ENCODE assay signal across 30 mouse cellular contexts in genomic region chr15:103037579-103037978, GRCm38 (mm10). TPM values are rescaled to one million over a fixed set of nuclear protein-coding genes. Genes with fewer than 3 reads are reported as not detected.
DNase-seq lines count a peak whose midpoint lies in the region; ATAC-seq and TF ChIP-seq lines count a peak whose summit lies in the region.
"Had no signal": no experiment of that assay in that cellular context is flagged by ENCODE, and none has a peak within 500 bp of the region (broad histone marks: within the 10 kb centered on the region; RNA-seq: fewer than 3 reads in every experiment).

No protein-coding gene starts in this region.

- no peaks in the 10 kb centered on the region for H3K9me3 ChIP-seq in intestine, embryonic 14.5 days (ENCODE audit: control insufficient read depth, low read length)
- H3K9me3 ChIP-seq in intestine, embryonic 15.5 days, result no peaks in the 10 kb centered on the region
- no peaks in the 10 kb centered on the region for H3K9me3 ChIP-seq in G1E (replicated peaks)
- no peaks in the 10 kb centered on the region for H3K9me3 ChIP-seq in hindbrain, embryonic 15.5 days
- no peaks in the 10 kb centered on the region for H3K9me3 ChIP-seq in neural tube, embryonic 15.5 days (replicated peaks)
- H3K9me3 ChIP-seq: embryonic facial prominence, embryonic 12.5 days; heart, embryonic 13.5 days; liver, embryonic 13.5 days; midbrain, embryonic 15.5 days had no signal

- H3K4me3 ChIP-seq in intestine, embryonic 14.5 days (ENCODE audit: low read depth, low read length), result no peak overlapping the region
- H3K4me3 ChIP-seq in intestine, embryonic 15.5 days (replicated peaks), result no peak overlapping the region
- H3K4me3 ChIP-seq in G1E (ENCODE audit: low read depth, low read length), result peak overlapping the region; percentile 8; the same call in 1 of the 2 replicates
- H3K4me3 ChIP-seq in hindbrain, embryonic 15.5 days, result peak overlapping the region; percentile 47
- peak overlapping the region; percentile 41; the same call in 1 of the 2 replicates for H3K4me3 ChIP-seq in neural tube, embryonic 15.5 days (replicated peaks)
- no peak overlapping the region for H3K4me3 ChIP-seq in lung, adult 2 months (replicated peaks; ENCODE audit: extremely low read depth, low read depth, low read length)
- H3K4me3 ChIP-seq: embryonic facial prominence, embryonic 12.5 days; heart, adult 2 months; heart, embryonic 13.5 days; liver, embryonic 13.5 days; midbrain, embryonic 15.5 days had no signal

- no peak for TF ChIP-seq POLR2A in lung, adult 2 months (IDR thresholded peaks at IDR 0.05; ENCODE audit: borderline replicate concordance, extremely low read depth, low read depth, low read length)

- no peak for TF ChIP-seq CTCF in G1E (IDR thresholded peaks at IDR 0.05; ENCODE audit: low read depth, low read length)
- no peak for TF ChIP-seq CTCF in lung, adult 2 months (IDR thresholded peaks at IDR 0.05; ENCODE audit: insufficient read depth, low read length)

- peaks cover 49% of the 10 kb centered on the region for H3K4me1 ChIP-seq in intestine, embryonic 14.5 days (replicated peaks; ENCODE audit: control insufficient read depth, insufficient read depth, low read length)
- peaks cover 31% of the 10 kb centered on the region for H3K4me1 ChIP-seq in intestine, embryonic 15.5 days (replicated peaks)
- H3K4me1 ChIP-seq in G1E (ENCODE audit: insufficient read depth, low read depth, low read length), result peaks cover 78% of the 10 kb centered on the region
- H3K4me1 ChIP-seq in hindbrain, embryonic 15.5 days (replicated peaks), result peaks cover 15% of the 10 kb centered on the region
- H3K4me1 ChIP-seq in neural tube, embryonic 15.5 days, result peaks cover 90% of the 10 kb centered on the region
- H3K4me1 ChIP-seq in lung, adult 2 months (ENCODE audit: control insufficient read depth, insufficient read depth, low read length), result no peaks in the 10 kb centered on the region
- H3K4me1 ChIP-seq: embryonic facial prominence, embryonic 12.5 days; liver, embryonic 13.5 days; midbrain, embryonic 15.5 days had no signal

- no peaks in the 10 kb centered on the region for H3K36me3 ChIP-seq in intestine, embryonic 14.5 days (ENCODE audit: control insufficient read depth, insufficient read depth, low read length)
- no peaks in the 10 kb centered on the region for H3K36me3 ChIP-seq in intestine, embryonic 15.5 days
- peaks cover 73% of the 10 kb centered on the region for H3K36me3 ChIP-seq in G1E (replicated peaks)
- H3K36me3 ChIP-seq in hindbrain, embryonic 15.5 days, result no peaks in the 10 kb centered on the region
- H3K36me3 ChIP-seq in neural tube, embryonic 15.5 days, result no peaks in the 10 kb centered on the region
- H3K36me3 ChIP-seq: embryonic facial prominence, embryonic 12.5 days; heart, embryonic 13.5 days; liver, embryonic 13.5 days; midbrain, embryonic 15.5 days had no signal

- H3K27ac ChIP-seq in intestine, embryonic 14.5 days (ENCODE audit: low read depth), result peak overlapping the region; percentile 18; the same call in 1 of the 2 replicates
- H3K27ac ChIP-seq in intestine, embryonic 15.5 days, result no peak overlapping the region
- peak overlapping the region; percentile 87 for H3K27ac ChIP-seq in hindbrain, embryonic 15.5 days (replicated peaks)
- H3K27ac ChIP-seq in neural tube, embryonic 15.5 days (replicated peaks), result peak overlapping the region; percentile 43; the same call in 1 of the 2 replicates
- H3K27ac ChIP-seq: embryonic facial prominence, embryonic 12.5 days; heart, adult 2 months; heart, embryonic 13.5 days; liver, embryonic 13.5 days; midbrain, embryonic 15.5 days had no signal

- no peak overlapping the region for H3K9ac ChIP-seq in intestine, embryonic 14.5 days (ENCODE audit: low read length)
- no peak overlapping the region for H3K9ac ChIP-seq in intestine, embryonic 15.5 days
- H3K9ac ChIP-seq in hindbrain, embryonic 15.5 days, result 0 out of 2 replicates have a peak overlapping the region, but pooled peaks have one; percentile 56
- H3K9ac ChIP-seq in neural tube, embryonic 15.5 days (replicated peaks), result no peak overlapping the region
- H3K9ac ChIP-seq: embryonic facial prominence, embryonic 12.5 days; forebrain, postnatal 0 days; heart, embryonic 13.5 days; liver, embryonic 13.5 days; lung, embryonic 14.5 days; midbrain, embryonic 15.5 days had no signal

- ATAC-seq in intestine, embryonic 14.5 days (replicated peaks; ENCODE audit: low FRiP score, low TSS enrichment, low read depth), result no peak
- no peak for ATAC-seq in intestine, embryonic 15.5 days
- ATAC-seq in G1E (ENCODE audit: extremely low read depth, insufficient number of reproducible peaks, low FRiP score, poor library complexity, severe bottlenecking), result no peak
- no peak for ATAC-seq in hindbrain, embryonic 15.5 days (ENCODE audit: low FRiP score, low read depth)
- ATAC-seq in neural tube, embryonic 15.5 days (ENCODE audit: low FRiP score), result no peak
- ATAC-seq: forebrain, postnatal 0 days; midbrain, embryonic 15.5 days had no signal

- DNase-seq in intestine, embryonic 14.5 days (ENCODE audit: low spot score), result no peak
- no peak for DNase-seq in G1E (ENCODE audit: low spot score)
- DNase-seq in layer of hippocampus, postnatal 36 days, result no peak
- DNase-seq in lung, adult 2 months, result no peak
- no peak for DNase-seq in right cerebral cortex, postnatal 4 days
- DNase-seq: adrenal gland, adult 2 months; cerebellum, adult 18-20 months; cerebellum, postnatal 25 days; forebrain, postnatal 0 days; gastrocnemius, postnatal 36 days; heart, adult 2 months; heart, postnatal 14 days; kidney, adult 8-10 months; kidney, postnatal 14 days; liver, embryonic 13.5 days; lung, embryonic 14.5 days; lung, postnatal 4 days; right cerebral cortex, postnatal 25 days had no signal

- peak overlapping the region; percentile 64; the same call in 1 of the 2 replicates for H3K4me2 ChIP-seq in intestine, embryonic 14.5 days (ENCODE audit: low read length)
- H3K4me2 ChIP-seq in intestine, embryonic 15.5 days (replicated peaks), result no peak overlapping the region
- peak overlapping the region; percentile 56 for H3K4me2 ChIP-seq in hindbrain, embryonic 15.5 days
- peak overlapping the region; percentile 64 for H3K4me2 ChIP-seq in neural tube, embryonic 15.5 days
- H3K4me2 ChIP-seq: embryonic facial prominence, embryonic 12.5 days; heart, embryonic 13.5 days; liver, embryonic 13.5 days; lung, embryonic 14.5 days; midbrain, embryonic 15.5 days had no signal

- WGBS in intestine, embryonic 14.5 days, result 24% methylated on average over 1 of the region's 1 CpGs
- WGBS in intestine, embryonic 15.5 days, result 28% methylated on average over 1 of the region's 1 CpGs
- 15% methylated on average over 1 of the region's 1 CpGs for WGBS in hindbrain, embryonic 15.5 days
- 11% methylated on average over 1 of the region's 1 CpGs for WGBS in neural tube, embryonic 15.5 days
- WGBS in lung, adult 2 months, result 27% methylated on average over 1 of the region's 1 CpGs

- H3K27me3 ChIP-seq in intestine, embryonic 14.5 days (replicated peaks; ENCODE audit: control insufficient read depth, insufficient read depth, low read length), result peaks cover 38% of the 10 kb centered on the region
- H3K27me3 ChIP-seq in intestine, embryonic 15.5 days (replicated peaks), result peaks cover 68% of the 10 kb centered on the region
- no peaks in the 10 kb centered on the region for H3K27me3 ChIP-seq in G1E (ENCODE audit: insufficient read depth, low read length)
- H3K27me3 ChIP-seq in hindbrain, embryonic 15.5 days, result peaks cover 76% of the 10 kb centered on the region
- no peaks in the 10 kb centered on the region for H3K27me3 ChIP-seq in neural tube, embryonic 15.5 days (replicated peaks)

RNA-seq across cellular contexts. Expression of gene Hoxc4, which starts 18.8 kb away (rescaled TPM):
- polyA plus RNA-seq in intestine, embryonic 14.5 days (2014; fragmentation: Nextera tagmentation; extraction: Ambion mirVana), result 14.6 and 15.6 TPM in 2 replicates
- polyA plus RNA-seq in intestine, embryonic 15.5 days (2015; fragmentation: Nextera tagmentation; extraction: Ambion mirVana), result 9.5 and 10.6 TPM in 2 replicates
- total RNA-seq in G1E (2014; fragmentation: Nextera tagmentation) (29.3 and 33.9 TPM in 2 replicates), G1E (2017) (11.0 and 12.2 TPM in 2 replicates)
- polyA plus RNA-seq in G1E (2012), result 60.1 and 65.8 TPM in 2 replicates
- 56.8 and 63.8 TPM in 2 replicates for polyA plus RNA-seq in hindbrain, embryonic 15.5 days (2015; fragmentation: Nextera tagmentation; extraction: Ambion mirVana)
- polyA plus RNA-seq in neural tube, embryonic 15.5 days (2015; fragmentation: Nextera tagmentation; extraction: Ambion mirVana), result 26.7 and 48.6 TPM in 2 replicates
- not detected for total RNA-seq in layer of hippocampus, postnatal 36 days (2021)
- polyA plus RNA-seq in lung, adult 2 months (2012; rRNA removed), result 0.31 and 1.1 TPM in 2 replicates
- total RNA-seq: forebrain, postnatal 0 days; heart, adult 2 months; layer of hippocampus, adult 18-20 months; layer of hippocampus, postnatal 25 days; left cerebral cortex, postnatal 14 days had no signal
- polyA plus RNA-seq: forebrain, embryonic 11.5 days; forebrain, postnatal 0 days; midbrain, embryonic 15.5 days had no signal

RNA-seq across cellular contexts. Expression of gene Hoxc6, which starts 39.5 kb away (rescaled TPM):
- 6.1 and 9.6 TPM in 2 replicates for polyA plus RNA-seq in intestine, embryonic 14.5 days (2014; fragmentation: Nextera tagmentation; extraction: Ambion mirVana)
- polyA plus RNA-seq in intestine, embryonic 15.5 days (2015; fragmentation: Nextera tagmentation; extraction: Ambion mirVana), result 5.7 and 6.1 TPM in 2 replicates
- total RNA-seq in G1E (2014; fragmentation: Nextera tagmentation), result 16.3 and 37.1 TPM in 2 replicates
- 8.6 and 12.0 TPM in 2 replicates for total RNA-seq in G1E (2017)
- polyA plus RNA-seq in G1E (2012), result 27.1 and 28.6 TPM in 2 replicates
- 7.4 and 13.1 TPM in 2 replicates for polyA plus RNA-seq in hindbrain, embryonic 15.5 days (2015; fragmentation: Nextera tagmentation; extraction: Ambion mirVana)
- polyA plus RNA-seq in neural tube, embryonic 15.5 days (2015; fragmentation: Nextera tagmentation; extraction: Ambion mirVana), result 23.4 and 35.1 TPM in 2 replicates
- not detected for total RNA-seq in layer of hippocampus, postnatal 36 days (2021)
- 0.34 TPM in 1 of 2 replicates, not detected in the other for polyA plus RNA-seq in lung, adult 2 months (2012; rRNA removed)
- total RNA-seq: forebrain, postnatal 0 days; heart, adult 2 months; heart, postnatal 14 days; layer of hippocampus, adult 18-20 months; layer of hippocampus, postnatal 25 days; left cerebral cortex, postnatal 14 days had no signal
- polyA plus RNA-seq: embryonic facial prominence, embryonic 12.5 days; forebrain, embryonic 11.5 days; forebrain, postnatal 0 days; heart, adult 2 months; lung, embryonic 14.5 days; midbrain, embryonic 15.5 days; spleen, adult 2 months; thymus, postnatal 0 days had no signal

RNA-seq across cellular contexts. Expression of gene Hoxc8, which starts 47.2 kb away (rescaled TPM):
- polyA plus RNA-seq in intestine, embryonic 14.5 days (2014; fragmentation: Nextera tagmentation; extraction: Ambion mirVana), result 9.5 and 11.9 TPM in 2 replicates
- polyA plus RNA-seq in intestine, embryonic 15.5 days (2015; fragmentation: Nextera tagmentation; extraction: Ambion mirVana), result 6.2 and 7.0 TPM in 2 replicates
- total RNA-seq in G1E (2014; fragmentation: Nextera tagmentation) (21.1 and 26.6 TPM in 2 replicates), G1E (2017) (2.0 and 2.7 TPM in 2 replicates)
- 10.1 and 12.2 TPM in 2 replicates for polyA plus RNA-seq in G1E (2012)
- 2.3 and 16.6 TPM in 2 replicates for polyA plus RNA-seq in hindbrain, embryonic 15.5 days (2015; fragmentation: Nextera tagmentation; extraction: Ambion mirVana)
- 56.5 and 108 TPM in 2 replicates for polyA plus RNA-seq in neural tube, embryonic 15.5 days (2015; fragmentation: Nextera tagmentation; extraction: Ambion mirVana)
- total RNA-seq in layer of hippocampus, postnatal 36 days (2021), result not detected
- not detected in 2 replicates for polyA plus RNA-seq in lung, adult 2 months (2012; rRNA removed)
- total RNA-seq: forebrain, postnatal 0 days; heart, adult 2 months; heart, postnatal 14 days; layer of hippocampus, adult 18-20 months; layer of hippocampus, postnatal 25 days; left cerebral cortex, postnatal 14 days had no signal
- polyA plus RNA-seq: embryonic facial prominence, embryonic 12.5 days; forebrain, embryonic 11.5 days; forebrain, postnatal 0 days; heart, adult 2 months; heart, embryonic 13.5 days; lung, embryonic 14.5 days; midbrain, embryonic 15.5 days; spleen, adult 2 months; thymus, postnatal 0 days had no signal

Comparison
In these comparisons a context has a peak if more than half of its experiments do, and no peak if none do; other contexts are left out.
1. H3K4me3 ChIP-seq: peak in G1E (single experiment), hindbrain, embryonic 15.5 days (single experiment) and neural tube, embryonic 15.5 days (single experiment); none in intestine, embryonic 14.5 days (single experiment), intestine, embryonic 15.5 days (single experiment) and lung, adult 2 months (single experiment).